Mouse (Mus musculus) liver, embryonic 11.5 days (tissue): ENCODE data around the gene Ankrd39. TPM values are rescaled to one million over a fixed set of nuclear protein-coding genes. Genes with fewer than 3 reads are reported as not detected.
"Not testable (repeated sequence)": the region's sequence is repeated elsewhere in the genome, so short reads cannot be mapped to it uniquely, and the experiment has no call there.

ENCODE experiments used
- ATAC-seq: fragments of 200-750 bp; cut with Nextera tagmentation; replicated peaks from 2 replicates; pipeline ENCODE4 v1.8.0; 2017; ENCODE audit warnings: moderate number of reproducible peaks, mild to moderate bottlenecking, moderate TSS enrichment, moderate library complexity; ENCODE audit not compliant: low FRiP score
- DNase-seq: peaks from one replicate; pipeline ENCODE4 v3.0.0-alpha.2; 2017; ENCODE audit warnings: low spot score
- H3K27ac ChIP-seq: fragments of 300-500 bp; sonication (generic); 2 replicates; pipeline ENCODE4 v1.5.1; 2014; ENCODE audit warnings: mild to moderate bottlenecking, low read depth, low read length, control low read depth
- H3K27me3 ChIP-seq: fragments of 300-500 bp; sonication (generic); replicated peaks from 2 replicates; pipeline ENCODE4 v1.6.1; 2014; ENCODE audit warnings: low read length, mixed read lengths; ENCODE audit not compliant: control insufficient read depth, insufficient read depth
- H3K36me3 ChIP-seq: fragments of 300-500 bp; sonication (generic); 2 replicates; pipeline ENCODE4 v1.6.1; 2014; ENCODE audit warnings: mild to moderate bottlenecking, low read length, moderate library complexity, mixed read lengths; ENCODE audit not compliant: control insufficient read depth, insufficient read depth
- H3K4me1 ChIP-seq: fragments of 300-500 bp; sonication (generic); replicated peaks from 2 replicates; pipeline ENCODE4 v1.6.1; 2014; ENCODE audit warnings: low read length, mixed read lengths; ENCODE audit not compliant: control insufficient read depth, insufficient read depth
- H3K4me2 ChIP-seq: fragments of 300-500 bp; sonication (generic); 2 replicates; pipeline ENCODE4 v1.6.1; 2014; ENCODE audit warnings: mild to moderate bottlenecking, control low read depth, moderate library complexity
- H3K4me3 ChIP-seq: fragments of 300-500 bp; sonication (generic); 2 replicates; pipeline ENCODE4 v1.5.1; 2014; ENCODE audit warnings: low read depth, low read length, control low read depth
- H3K9ac ChIP-seq: fragments of 300-500 bp; sonication (generic); 2 replicates; pipeline ENCODE4 v1.6.1; 2014; ENCODE audit warnings: low read depth, low read length, control low read depth
- H3K9me3 ChIP-seq: fragments of 300-500 bp; sonication (generic); 2 replicates; pipeline ENCODE4 v1.6.1; 2016; ENCODE audit warnings: low read length, inconsistent platforms, mixed read lengths; ENCODE audit not compliant: control insufficient read depth
- WGBS: fragments of 180-500 bp; shearing (Covaris S2); extraction: QIAGEN DNeasy Blood & Tissue Kit; methylation state at CpG from one replicate; pipeline ENCODE4 v1.1.7; 2014; 5-methylcytosine and 5-hydroxymethylcytosine counted together
- polyA plus RNA-seq: library from polyadenylated mRNA; unstranded; fragments of >200 nt; fragmentation: Nextera tagmentation; extraction: Ambion mirVana; gene quantifications from 2 replicates; pipeline ENCODE4 v1.2.1, GENCODE M21; 2014

Ankrd39 gene
- polyA plus RNA-seq, 1 experiment from 2014 or later: 22.1 TPM

- Histone ChIP-seq H3K36me3 (peaks cover 10% of the 10 kb centered on the region), H3K27ac (no peak overlapping the region), H3K4me3 (no peak overlapping the region), H3K4me2 (no peak overlapping the region), H3K9me3 (no peaks in the 10 kb centered on the region), H3K4me1 (peaks cover 10% of the 10 kb centered on the region; the same call in 1 of the 2 replicates), H3K9ac (no peak overlapping the region), H3K27me3 (no peaks in the 10 kb centered on the region)
- WGBS: 93% methylated on average over 16 of the region's 16 CpGs
- ATAC-seq (no peak), DNase-seq (no peak)
Measured at GRCm38 (mm10) chr1:36541844-36542243, 5.4 kb downstream of the Ankrd39 start.

- peaks cover 10% of the 10 kb centered on the region for H3K36me3 ChIP-seq
- peaks cover 5% of the 10 kb centered on the region; the same call in 1 of the 2 replicates for H3K4me1 ChIP-seq
- DNase-seq (no peak), ATAC-seq (no peak)
- no peak overlapping the region for H3K9ac ChIP-seq
- no peaks in the 10 kb centered on the region for H3K9me3 ChIP-seq
- no peaks in the 10 kb centered on the region for H3K27me3 ChIP-seq
- H3K4me3 ChIP-seq: no peak overlapping the region
- WGBS: 91% methylated on average over 12 of the region's 12 CpGs
- no peak overlapping the region for H3K27ac ChIP-seq
- no peak overlapping the region for H3K4me2 ChIP-seq
Measured at GRCm38 (mm10) chr1:36540807-36541206, 6.4 kb downstream of the Ankrd39 start.

DNA sequence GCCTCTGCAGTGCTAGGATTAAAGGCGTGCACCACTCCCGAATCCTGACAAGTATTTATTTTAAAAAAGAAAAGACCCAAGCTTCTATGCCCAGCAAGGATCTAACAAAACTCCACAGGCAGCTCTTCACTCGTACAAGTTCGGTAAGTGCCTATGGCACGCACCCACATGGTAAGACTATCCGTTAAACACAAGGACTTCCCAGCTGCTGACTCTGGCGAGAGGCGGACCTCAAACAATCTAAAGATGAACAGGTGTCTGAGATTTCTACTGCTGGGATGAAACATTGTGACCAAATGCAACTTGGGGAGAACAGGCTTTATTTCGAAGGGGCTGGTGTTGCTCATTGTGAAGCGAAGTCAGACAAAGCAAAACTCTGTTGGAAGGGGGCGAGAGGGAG, 7.1 kb downstream of the Ankrd39 start:
- no peak overlapping the region for H3K4me2 ChIP-seq
- no peaks in the 10 kb centered on the region for H3K4me1 ChIP-seq
- H3K27me3 ChIP-seq: no peaks in the 10 kb centered on the region
- 89% methylated on average over 11 of the region's 11 CpGs for WGBS
- ATAC-seq: no peak
- no peaks in the 10 kb centered on the region for H3K9me3 ChIP-seq
- H3K4me3 ChIP-seq: no peak overlapping the region
- DNase-seq: no peak
- H3K9ac ChIP-seq: no peak overlapping the region
- H3K36me3 ChIP-seq: peaks cover 10% of the 10 kb centered on the region
- no peak overlapping the region for H3K27ac ChIP-seq

DNA sequence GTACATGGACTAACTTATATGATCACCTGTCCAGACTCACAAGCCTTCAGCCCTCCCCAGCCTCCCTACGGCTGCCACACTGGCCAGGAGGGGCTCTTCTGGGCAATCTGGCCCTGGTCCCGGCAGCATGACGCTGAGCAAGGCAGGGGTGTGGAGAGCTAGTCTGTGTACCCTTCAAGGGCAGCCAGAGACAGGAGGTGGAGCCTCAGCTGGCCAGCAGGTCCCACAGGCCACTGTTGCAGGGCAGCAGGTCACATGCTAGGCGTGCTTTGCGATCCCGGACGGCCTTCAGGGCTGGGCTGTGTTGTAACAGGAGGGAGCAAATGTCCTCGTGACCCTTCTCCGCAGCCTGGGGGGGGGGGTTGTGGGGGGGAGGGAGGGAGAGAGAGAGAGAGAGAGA, 8.1 kb downstream of the Ankrd39 start, which contains the start of gene Gm42417:
TSS of gene Gm42417 (minus strand) at position 244 of the 400 bp plus-strand sequence.
- Histone ChIP-seq H3K36me3 (peaks cover 10% of the 10 kb centered on the region), H3K27ac (no peak within 1 kb of the TSS), H3K4me1 (no peaks in the 10 kb centered on the region), H3K9me3 (no peaks in the 10 kb centered on the region), H3K27me3 (no peaks in the 10 kb centered on the region), H3K4me3 (no peak within 1 kb of the TSS), H3K4me2 (no peak within 1 kb of the TSS), H3K9ac (no peak within 1 kb of the TSS)
- ATAC-seq (peak; percentile 73), DNase-seq (no peak)
- 61% methylated on average over 9 of the region's 9 CpGs for WGBS

DNA sequence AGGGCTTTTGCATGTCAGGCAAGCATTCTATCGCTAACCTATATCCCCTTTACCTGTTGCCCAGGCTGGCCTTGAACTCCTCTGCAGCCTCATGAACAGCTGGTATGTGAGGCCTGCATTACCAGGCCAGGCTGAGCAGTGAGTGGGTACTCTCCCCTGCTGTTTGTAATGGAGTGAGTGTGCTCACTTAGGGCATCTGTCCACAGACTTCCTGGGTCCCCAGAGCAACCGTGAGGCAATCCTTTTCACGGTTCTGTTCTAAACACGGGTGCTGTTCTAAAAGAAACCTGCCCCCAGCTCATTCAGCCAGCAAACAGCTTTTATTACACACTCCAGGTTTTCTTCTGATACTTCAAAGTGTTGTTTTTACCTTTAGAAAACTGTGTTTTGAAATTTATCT, 8.5 kb downstream of the Ankrd39 start:
- no peaks in the 10 kb centered on the region for H3K9me3 ChIP-seq
- H3K4me1 ChIP-seq: no peaks in the 10 kb centered on the region
- H3K27me3 ChIP-seq: no peaks in the 10 kb centered on the region
- 84% methylated on average over 4 of the region's 4 CpGs for WGBS
- no peak overlapping the region for H3K9ac ChIP-seq
- H3K36me3 ChIP-seq: peaks cover 10% of the 10 kb centered on the region
- no peak for DNase-seq
- H3K4me3 ChIP-seq: no peak overlapping the region
- no peak for ATAC-seq
- no peak overlapping the region for H3K4me2 ChIP-seq
- no peak overlapping the region for H3K27ac ChIP-seq

DNA sequence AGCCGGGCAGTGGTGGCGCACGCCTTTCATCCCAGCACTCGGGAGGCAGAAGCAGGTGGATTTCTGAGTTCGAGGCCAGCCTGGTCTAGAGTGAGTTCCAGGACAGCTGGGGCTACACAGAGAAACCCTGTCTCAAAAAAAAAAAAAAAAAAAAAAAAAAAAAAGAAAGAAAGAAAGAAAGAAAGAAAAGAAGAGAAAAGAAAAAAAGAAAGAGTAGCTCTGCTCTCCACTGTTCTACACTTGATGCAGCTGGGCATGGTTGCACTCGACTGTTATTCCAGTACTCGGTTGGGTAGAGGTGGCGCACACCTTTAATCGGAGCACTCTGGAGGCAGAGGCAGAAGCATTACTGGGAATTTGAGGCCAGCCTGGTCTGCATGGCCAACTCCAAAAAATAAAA, 10.5 kb downstream of the Ankrd39 start, which contains the start of gene Ankrd23:
TSS of gene Ankrd23 (minus strand) at position 101 of the 400 bp plus-strand sequence.
- H3K27ac ChIP-seq, H3K4me1 ChIP-seq: not testable (repeated sequence)

DNA sequence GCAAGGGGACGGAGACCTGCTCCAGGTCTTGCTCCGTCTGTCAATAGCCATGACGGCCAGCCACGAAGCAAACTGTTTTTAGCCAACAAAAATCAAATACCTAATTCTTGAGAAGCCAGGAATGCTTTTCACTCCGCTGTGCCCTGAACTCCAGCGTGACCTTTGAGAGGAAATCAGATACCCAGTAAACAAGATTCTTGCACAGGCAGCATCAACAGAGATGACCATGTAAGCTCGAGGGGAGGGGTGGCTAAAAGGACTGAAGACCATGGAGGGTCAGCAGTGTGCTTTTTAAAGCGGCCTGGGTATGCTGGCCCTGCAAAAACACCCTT, 10.9 kb downstream of the Ankrd39 start:
- H3K9me3 ChIP-seq: no peaks in the 10 kb centered on the region
- DNase-seq: no peak
- peaks cover 4% of the 10 kb centered on the region for H3K36me3 ChIP-seq
- no peak overlapping the region for H3K4me3 ChIP-seq
- ATAC-seq: no peak
- no peaks in the 10 kb centered on the region for H3K4me1 ChIP-seq
- 63% methylated on average over 8 of the region's 8 CpGs for WGBS
- no peaks in the 10 kb centered on the region for H3K27me3 ChIP-seq
- no peak overlapping the region for H3K9ac ChIP-seq
- H3K27ac ChIP-seq: no peak overlapping the region
- H3K4me2 ChIP-seq: no peak overlapping the region

More for the DNA sequence above, 10.5 kb downstream of the Ankrd39 start, which contains the start of gene Ankrd23:
- not testable (repeated sequence) for H3K9me3 ChIP-seq, H3K9ac ChIP-seq, DNase-seq, H3K4me3 ChIP-seq, H3K4me2 ChIP-seq, ATAC-seq, H3K36me3 ChIP-seq, H3K27me3 ChIP-seq
- WGBS: 89% methylated on average over 9 of the region's 9 CpGs

- no peak overlapping the region for H3K9ac ChIP-seq
- no peak overlapping the region for H3K4me2 ChIP-seq
- ATAC-seq (no peak), DNase-seq (no peak)
- no peaks in the 10 kb centered on the region for H3K27me3 ChIP-seq
- no peaks in the 10 kb centered on the region for H3K9me3 ChIP-seq
- no peak overlapping the region for H3K4me3 ChIP-seq
- 0 out of 2 replicates have a peak, but pooled peaks cover 2% of the 10 kb centered on the region for H3K36me3 ChIP-seq
- H3K4me1 ChIP-seq: no peaks in the 10 kb centered on the region
- H3K27ac ChIP-seq: no peak overlapping the region
- WGBS: 79% methylated on average over 11 of the region's 11 CpGs
Measured at GRCm38 (mm10) chr1:36535477-36536396, 11.5 kb downstream of the Ankrd39 start.

- 74% methylated on average over 6 of the region's 6 CpGs for WGBS
- DNase-seq (no peak), ATAC-seq (no peak)
- H3K9ac ChIP-seq: no peak overlapping the region
- no peaks in the 10 kb centered on the region for H3K36me3 ChIP-seq
- H3K9me3 ChIP-seq: no peaks in the 10 kb centered on the region
- H3K27ac ChIP-seq: no peak overlapping the region
- no peaks in the 10 kb centered on the region for H3K4me1 ChIP-seq
- no peak overlapping the region for H3K4me2 ChIP-seq
- no peak overlapping the region for H3K4me3 ChIP-seq
- H3K27me3 ChIP-seq: no peaks in the 10 kb centered on the region
Measured at GRCm38 (mm10) chr1:36534595-36535058, 12.6 kb downstream of the Ankrd39 start.
